8 mouse cellular contexts compared by ENCODE assay signal in the genomic region with DNA sequence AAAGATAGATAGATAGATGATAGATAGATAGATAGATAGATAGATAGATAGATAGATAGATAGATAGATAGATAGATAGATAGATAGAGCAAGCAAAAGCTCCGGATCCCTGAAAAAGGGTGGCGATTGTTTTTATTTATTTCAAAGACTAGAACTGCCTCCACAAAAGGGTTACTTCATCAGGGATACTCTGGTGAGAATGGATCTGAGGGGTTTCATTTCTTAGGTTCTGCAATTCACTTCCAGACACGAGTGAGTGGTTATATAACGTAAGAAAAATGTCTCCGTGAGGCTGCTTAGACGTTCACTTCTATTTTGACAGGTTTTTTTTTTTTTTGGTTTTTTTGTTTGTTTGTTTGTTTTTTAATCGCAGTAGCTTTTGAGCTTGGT. TPM values are rescaled to one million over a fixed set of nuclear protein-coding genes. Genes with fewer than 3 reads are reported as not detected.
DNase-seq lines count a peak whose midpoint lies in the region; ATAC-seq and TF ChIP-seq lines count a peak whose summit lies in the region.

No protein-coding gene starts in this region.

- H3K9ac ChIP-seq in heart, embryonic 16.5 days (ENCODE audit: low read length): no peak overlapping the region
- peak overlapping the region; percentile 46; the same call in 1 of the 2 replicates for H3K9ac ChIP-seq in hindbrain, embryonic 14.5 days
- no peak overlapping the region; the same call in 1 of the 2 replicates for H3K9ac ChIP-seq in midbrain, embryonic 14.5 days (replicated peaks; ENCODE audit: low read length)

- H3K36me3 ChIP-seq in heart, embryonic 16.5 days (ENCODE audit: control insufficient read depth, insufficient read depth): no peaks in the 10 kb centered on the region
- H3K36me3 ChIP-seq in hindbrain, embryonic 14.5 days (replicated peaks; ENCODE audit: control insufficient read depth, insufficient read depth): no peaks in the 10 kb centered on the region
- no peaks in the 10 kb centered on the region for H3K36me3 ChIP-seq in midbrain, embryonic 14.5 days (ENCODE audit: control insufficient read depth, insufficient read depth, low read length)
- H3K36me3 ChIP-seq in thymus, adult 2 months (ENCODE audit: control insufficient read depth, insufficient read depth, low read length): no peaks in the 10 kb centered on the region

- ATAC-seq in heart, embryonic 16.5 days (replicated peaks; ENCODE audit: extremely low read depth, insufficient read depth, low FRiP score): no peak
- peak; percentile 57; the same call in 1 of the 2 replicates for ATAC-seq in hindbrain, embryonic 14.5 days (ENCODE audit: low FRiP score)
- ATAC-seq in midbrain, embryonic 14.5 days (ENCODE audit: low FRiP score, low TSS enrichment): no peak

- no peak for DNase-seq in heart, adult 9 months (ENCODE audit: low spot score in 2 of 2)
- peak; percentile 17 for DNase-seq in brain, adult 2 months (ENCODE audit: low read depth, low spot score)
- DNase-seq in hindbrain, embryonic 14.5 days (ENCODE audit: low spot score): no peak
- no peak for DNase-seq in midbrain, embryonic 14.5 days
- no peak for DNase-seq in embryo, embryonic 9.5 days (ENCODE audit: extremely low spot score)
- no peak for DNase-seq in cerebellum, postnatal 14 days
- no peak for DNase-seq in thymus, adult 2 months

- H3K4me1 ChIP-seq in heart, embryonic 16.5 days (ENCODE audit: control insufficient read depth, insufficient read depth, low read length): no peaks in the 10 kb centered on the region
- H3K4me1 ChIP-seq in hindbrain, embryonic 14.5 days (replicated peaks; ENCODE audit: control insufficient read depth, insufficient read depth, low read length): no peaks in the 10 kb centered on the region
- H3K4me1 ChIP-seq in midbrain, embryonic 14.5 days (ENCODE audit: control insufficient read depth, insufficient read depth, low read length): no peaks in the 10 kb centered on the region
- no peaks in the 10 kb centered on the region for H3K4me1 ChIP-seq in thymus, adult 2 months (replicated peaks; ENCODE audit: control insufficient read depth, insufficient read depth, low read length)

- H3K4me3 ChIP-seq in heart, embryonic 16.5 days (ENCODE audit: low read length): peak overlapping the region; percentile 66
- peak overlapping the region; percentile 48 for H3K4me3 ChIP-seq in hindbrain, embryonic 14.5 days (replicated peaks; ENCODE audit: low read length)
- peak overlapping the region; percentile 43 for H3K4me3 ChIP-seq in midbrain, embryonic 14.5 days (replicated peaks; ENCODE audit: low read depth, low read length)
- no peak overlapping the region for H3K4me3 ChIP-seq in thymus, adult 2 months (ENCODE audit: control insufficient read depth, insufficient read depth, low read length)

- no peak for TF ChIP-seq POLR2A in thymus, adult 2 months (IDR thresholded peaks at IDR 0.05; ENCODE audit: control insufficient read depth, extremely low read depth, insufficient read depth, low read length, poor library complexity)

- peak overlapping the region; percentile 49 for H3K4me2 ChIP-seq in heart, embryonic 16.5 days (ENCODE audit: low read depth, low read length)
- peak overlapping the region; percentile 46 for H3K4me2 ChIP-seq in hindbrain, embryonic 14.5 days (replicated peaks)
- H3K4me2 ChIP-seq in midbrain, embryonic 14.5 days (ENCODE audit: low read length): peak overlapping the region; percentile 43

- H3K27me3 ChIP-seq in heart, embryonic 16.5 days (ENCODE audit: control insufficient read depth, insufficient read depth, low read length): no peaks in the 10 kb centered on the region
- H3K27me3 ChIP-seq in hindbrain, embryonic 14.5 days (ENCODE audit: control insufficient read depth, insufficient read depth, low read length): no peaks in the 10 kb centered on the region
- no peaks in the 10 kb centered on the region for H3K27me3 ChIP-seq in midbrain, embryonic 14.5 days (ENCODE audit: control insufficient read depth, insufficient read depth, low read length)
- H3K27me3 ChIP-seq in thymus, adult 2 months (ENCODE audit: control insufficient read depth, insufficient read depth, low read length): no peaks in the 10 kb centered on the region

- no peaks in the 10 kb centered on the region for H3K9me3 ChIP-seq in heart, embryonic 16.5 days (replicated peaks; ENCODE audit: control insufficient read depth, low read length)
- H3K9me3 ChIP-seq in hindbrain, embryonic 14.5 days (ENCODE audit: control insufficient read depth, low read length): no peaks in the 10 kb centered on the region
- H3K9me3 ChIP-seq in midbrain, embryonic 14.5 days (ENCODE audit: control insufficient read depth, low read length): no peaks in the 10 kb centered on the region

- no peak for TF ChIP-seq CTCF in thymus, adult 2 months (IDR thresholded peaks at IDR 0.05; ENCODE audit: borderline replicate concordance, control insufficient read depth, extremely low read depth, insufficient read depth, low read length, poor library complexity)

- H3K27ac ChIP-seq in heart, embryonic 16.5 days (ENCODE audit: low read length): no peak overlapping the region
- no peak overlapping the region for H3K27ac ChIP-seq in hindbrain, embryonic 14.5 days
- 0 out of 2 replicates have a peak overlapping the region, but pooled peaks have one; percentile 32 for H3K27ac ChIP-seq in midbrain, embryonic 14.5 days (replicated peaks; ENCODE audit: low read depth, low read length)
- H3K27ac ChIP-seq in thymus, adult 2 months (ENCODE audit: control insufficient read depth, insufficient read depth, low read length): no peak overlapping the region

- 38% methylated on average over 7 of the region's 7 CpGs for WGBS in heart, embryonic 16.5 days
- WGBS in hindbrain, embryonic 14.5 days: 34% methylated on average over 7 of the region's 7 CpGs
- 37% methylated on average over 7 of the region's 7 CpGs for WGBS in midbrain, embryonic 14.5 days
- WGBS in thymus, adult 2 months: 18% methylated on average over 7 of the region's 7 CpGs

RNA-seq across cellular contexts. Expression of a gene that starts 2.2 kb away (rescaled TPM):
- 10.3 and 12.3 TPM in 2 replicates for polyA plus RNA-seq in heart, embryonic 16.5 days (2015; fragmentation: Nextera tagmentation; extraction: Ambion mirVana)
- 20.4 and 25.1 TPM in 2 replicates for polyA plus RNA-seq in hindbrain, embryonic 14.5 days (2014; fragmentation: Nextera tagmentation; extraction: Ambion mirVana)
- polyA plus RNA-seq in midbrain, embryonic 14.5 days (2014; fragmentation: Nextera tagmentation; extraction: Ambion mirVana): 19.3 and 21.4 TPM in 2 replicates
- 1.2 and 1.5 TPM in 2 replicates for polyA plus RNA-seq in thymus, adult 2 months (2012; rRNA removed)

RNA-seq across cellular contexts. Expression of a gene that starts 32.0 kb away (rescaled TPM):
- not detected in 2 replicates for polyA plus RNA-seq in heart, embryonic 16.5 days (2015; fragmentation: Nextera tagmentation; extraction: Ambion mirVana)
- 0.18 and 0.36 TPM in 2 replicates for polyA plus RNA-seq in hindbrain, embryonic 14.5 days (2014; fragmentation: Nextera tagmentation; extraction: Ambion mirVana)
- 0.09 and 0.12 TPM in 2 replicates for polyA plus RNA-seq in midbrain, embryonic 14.5 days (2014; fragmentation: Nextera tagmentation; extraction: Ambion mirVana)
- polyA plus RNA-seq in thymus, adult 2 months (2012; rRNA removed): not detected in 2 replicates
